Mouse (Mus musculus): ENCODE measurements around the gene Dap. TPM values are rescaled to one million over a fixed set of nuclear protein-coding genes. Genes with fewer than 3 reads are reported as not detected.

Gene Dap
- polyA plus RNA-seq, 2 experiments, result 90.1 to 116 TPM

DNA sequence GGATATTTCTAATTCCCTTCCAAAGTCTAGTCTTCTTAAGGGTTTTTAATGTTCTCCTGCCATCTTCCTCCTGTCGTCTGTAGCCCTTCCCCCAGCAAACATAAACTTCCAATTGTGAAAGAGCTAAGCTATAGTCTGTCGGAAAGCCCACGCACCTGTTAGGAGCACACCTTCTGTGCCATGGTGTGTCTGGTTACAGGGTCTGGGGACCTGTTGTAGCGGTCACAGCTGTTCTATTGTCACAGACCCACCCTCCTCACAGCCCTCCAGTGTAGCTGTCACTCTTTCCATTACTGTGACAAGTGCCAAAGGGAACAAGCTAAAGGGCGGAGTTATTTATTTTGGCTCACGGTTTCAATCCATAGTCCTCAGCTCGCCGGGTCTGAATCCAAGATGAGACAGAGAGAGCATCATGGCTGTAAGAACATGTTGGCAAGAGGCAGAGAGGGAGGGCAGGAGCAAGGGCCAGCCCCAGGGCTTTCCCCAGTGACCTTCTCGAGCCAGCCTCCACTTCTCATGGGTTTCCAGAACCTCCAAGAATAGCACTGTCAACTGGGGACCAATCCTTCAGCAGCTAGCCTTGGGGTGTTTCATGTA is 30.9 kb downstream of the Dap start:
- DNase-seq (ENCODE audit: low spot score) (no peak), ATAC-seq (ENCODE audit: low FRiP score, low read depth) (no peak)
- WGBS, result 88% methylated on average over 9 of the region's 9 CpGs

DNA sequence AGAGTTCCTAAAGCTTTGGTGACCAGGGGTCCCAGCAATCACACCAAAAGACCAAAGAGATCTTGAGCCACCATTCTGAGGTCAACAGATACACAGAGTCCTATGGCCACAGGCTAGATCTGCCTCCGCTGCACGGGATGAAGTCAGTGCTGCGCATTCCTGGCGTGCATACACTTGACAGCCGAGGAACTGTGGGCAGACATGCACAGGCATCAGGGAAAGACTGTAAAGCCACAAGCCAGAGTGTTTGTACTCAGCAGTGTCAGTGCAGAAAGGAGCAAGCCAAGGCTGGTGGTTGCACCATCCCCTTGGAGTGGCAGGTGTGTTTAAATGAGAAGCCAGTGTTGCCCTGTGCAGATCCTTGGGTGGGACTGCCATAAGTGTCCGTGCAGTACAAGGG is 31.6 kb downstream of the Dap start:
- Histone ChIP-seq H3K4me1 (ENCODE audit: control insufficient read depth, insufficient read depth, low read length) (peaks cover 10% of the 10 kb centered on the region; the same call in 1 of the 2 replicates), H3K27ac (replicated peaks; ENCODE audit: low read depth, low read length) (no peak overlapping the region), H3K4me2 (replicated peaks; ENCODE audit: low read depth, low read length, severe bottlenecking) (no peak overlapping the region), H3K4me3 (replicated peaks; ENCODE audit: low read length) (no peak overlapping the region), H3K9ac (ENCODE audit: low read depth, low read length, severe bottlenecking) (no peak overlapping the region), H3K9me3 (ENCODE audit: control insufficient read depth, low read length) (no peaks in the 10 kb centered on the region), H3K36me3 (ENCODE audit: control insufficient read depth, insufficient read depth, low read length) (no peaks in the 10 kb centered on the region), H3K27me3 (ENCODE audit: control insufficient read depth, insufficient read depth, low read length) (no peaks in the 10 kb centered on the region)
- ATAC-seq (ENCODE audit: low FRiP score, low read depth) (no peak), DNase-seq (ENCODE audit: low spot score) (no peak)
- no peak for TF ChIP-seq POLR2A (IDR thresholded peaks at IDR 0.05; ENCODE audit: borderline replicate concordance, extremely low read depth, insufficient read depth, insufficient read length)
- WGBS, result 79% methylated on average over 6 of the region's 6 CpGs

More for the DNA sequence above, 30.9 kb downstream of the Dap start:
- Histone ChIP-seq H3K27ac (replicated peaks; ENCODE audit: low read depth, low read length) (no peak overlapping the region), H3K9ac (ENCODE audit: low read depth, low read length, severe bottlenecking) (no peak overlapping the region), H3K4me3 (replicated peaks; ENCODE audit: low read length) (no peak overlapping the region), H3K27me3 (ENCODE audit: control insufficient read depth, insufficient read depth, low read length) (no peaks in the 10 kb centered on the region), H3K4me2 (replicated peaks; ENCODE audit: low read depth, low read length, severe bottlenecking) (no peak overlapping the region), H3K9me3 (ENCODE audit: control insufficient read depth, low read length) (no peaks in the 10 kb centered on the region), H3K36me3 (ENCODE audit: control insufficient read depth, insufficient read depth, low read length) (no peaks in the 10 kb centered on the region), H3K4me1 (ENCODE audit: control insufficient read depth, insufficient read depth, low read length) (peaks cover 17% of the 10 kb centered on the region)
- TF ChIP-seq POLR2A (IDR thresholded peaks at IDR 0.05; ENCODE audit: borderline replicate concordance, extremely low read depth, insufficient read depth, insufficient read length), result no peak

DNA sequence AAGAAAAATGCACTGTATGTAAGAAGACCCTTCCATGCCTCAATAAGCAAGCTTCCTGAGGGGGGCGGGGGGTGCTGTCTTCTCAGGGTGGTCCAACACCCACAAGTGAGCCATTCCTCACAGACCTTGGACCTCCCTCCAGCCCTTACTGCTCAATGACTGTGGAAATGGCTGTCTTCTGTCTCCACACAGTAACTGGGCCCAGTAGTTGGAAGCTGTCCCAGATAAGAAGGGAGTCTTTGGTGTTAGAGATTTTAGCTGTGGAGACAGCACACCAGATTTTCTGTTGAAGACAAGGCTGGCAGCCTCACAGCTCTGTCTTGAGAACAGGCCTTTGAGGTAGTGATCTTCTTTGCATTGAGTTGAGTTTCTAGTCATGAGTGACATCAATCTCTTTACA is 33.2 kb downstream of the Dap start:
- no peaks in the 10 kb centered on the region for H3K36me3 ChIP-seq (ENCODE audit: control insufficient read depth, insufficient read depth, low read length)
- no peak overlapping the region for H3K4me3 ChIP-seq (replicated peaks; ENCODE audit: low read length)
- 80% methylated on average over 1 of the region's 1 CpGs for WGBS
- no peaks in the 10 kb centered on the region for H3K27me3 ChIP-seq (ENCODE audit: control insufficient read depth, insufficient read depth, low read length)
- peaks cover 6% of the 10 kb centered on the region; the same call in 1 of the 2 replicates for H3K4me1 ChIP-seq (ENCODE audit: control insufficient read depth, insufficient read depth, low read length)
- no peak overlapping the region for H3K4me2 ChIP-seq (replicated peaks; ENCODE audit: low read depth, low read length, severe bottlenecking)
- no peak overlapping the region for H3K9ac ChIP-seq (ENCODE audit: low read depth, low read length, severe bottlenecking)
- DNase-seq (ENCODE audit: low spot score), result no peak
- no peak overlapping the region for H3K27ac ChIP-seq (replicated peaks; ENCODE audit: low read depth, low read length)
- no peak for TF ChIP-seq POLR2A (IDR thresholded peaks at IDR 0.05; ENCODE audit: borderline replicate concordance, extremely low read depth, insufficient read depth, insufficient read length)
- H3K9me3 ChIP-seq (ENCODE audit: control insufficient read depth, low read length), result no peaks in the 10 kb centered on the region
- ATAC-seq (ENCODE audit: low FRiP score, low read depth), result no peak

DNA sequence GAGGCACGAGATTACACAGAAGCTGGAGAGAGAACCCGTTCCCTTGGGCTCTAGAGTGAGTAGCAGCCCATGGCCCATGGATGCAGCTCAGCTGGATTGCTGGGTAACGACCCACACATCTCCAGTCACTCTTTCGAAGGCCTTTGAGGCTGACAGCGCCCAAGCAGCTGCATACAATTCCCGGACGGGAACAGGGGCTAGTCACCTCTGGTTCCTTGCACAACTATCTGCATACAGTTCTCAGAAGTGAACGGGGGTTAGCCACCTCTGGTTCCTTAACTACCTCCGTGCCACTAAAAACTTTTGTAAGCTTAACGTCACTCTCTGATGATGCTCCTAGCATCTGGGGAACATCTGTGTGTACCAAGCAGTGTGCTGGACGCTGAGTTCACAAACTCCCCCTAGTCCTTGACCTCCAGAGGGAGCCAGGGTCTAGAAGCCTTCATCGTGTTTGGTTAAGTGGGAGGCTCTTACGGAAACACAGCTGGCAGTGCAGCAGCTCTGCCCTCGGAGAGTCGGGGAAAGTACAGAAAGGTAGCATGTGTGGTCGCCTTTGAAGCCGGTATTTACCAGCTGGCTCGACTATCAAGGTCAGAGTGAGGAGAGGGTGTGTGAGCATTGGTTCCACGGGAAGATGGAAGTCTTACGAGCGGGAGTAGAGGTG is 34.0 kb downstream of the Dap start:
- no peak overlapping the region for H3K4me3 ChIP-seq (replicated peaks; ENCODE audit: low read length)
- ATAC-seq (ENCODE audit: low FRiP score, low read depth), result no peak
- H3K4me1 ChIP-seq (ENCODE audit: control insufficient read depth, insufficient read depth, low read length), result peaks cover 6% of the 10 kb centered on the region; the same call in 1 of the 2 replicates
- 41% methylated on average over 21 of the region's 21 CpGs for WGBS
- no peak for DNase-seq (ENCODE audit: low spot score)
- H3K36me3 ChIP-seq (ENCODE audit: control insufficient read depth, insufficient read depth, low read length), result no peaks in the 10 kb centered on the region
- H3K9ac ChIP-seq (ENCODE audit: low read depth, low read length, severe bottlenecking), result no peak overlapping the region
- no peaks in the 10 kb centered on the region for H3K27me3 ChIP-seq (ENCODE audit: control insufficient read depth, insufficient read depth, low read length)
- no peaks in the 10 kb centered on the region for H3K9me3 ChIP-seq (ENCODE audit: control insufficient read depth, low read length)
- H3K27ac ChIP-seq (replicated peaks; ENCODE audit: low read depth, low read length), result no peak overlapping the region
- no peak overlapping the region for H3K4me2 ChIP-seq (replicated peaks; ENCODE audit: low read depth, low read length, severe bottlenecking)
- TF ChIP-seq POLR2A (IDR thresholded peaks at IDR 0.05; ENCODE audit: borderline replicate concordance, extremely low read depth, insufficient read depth, insufficient read length), result no peak

DNA sequence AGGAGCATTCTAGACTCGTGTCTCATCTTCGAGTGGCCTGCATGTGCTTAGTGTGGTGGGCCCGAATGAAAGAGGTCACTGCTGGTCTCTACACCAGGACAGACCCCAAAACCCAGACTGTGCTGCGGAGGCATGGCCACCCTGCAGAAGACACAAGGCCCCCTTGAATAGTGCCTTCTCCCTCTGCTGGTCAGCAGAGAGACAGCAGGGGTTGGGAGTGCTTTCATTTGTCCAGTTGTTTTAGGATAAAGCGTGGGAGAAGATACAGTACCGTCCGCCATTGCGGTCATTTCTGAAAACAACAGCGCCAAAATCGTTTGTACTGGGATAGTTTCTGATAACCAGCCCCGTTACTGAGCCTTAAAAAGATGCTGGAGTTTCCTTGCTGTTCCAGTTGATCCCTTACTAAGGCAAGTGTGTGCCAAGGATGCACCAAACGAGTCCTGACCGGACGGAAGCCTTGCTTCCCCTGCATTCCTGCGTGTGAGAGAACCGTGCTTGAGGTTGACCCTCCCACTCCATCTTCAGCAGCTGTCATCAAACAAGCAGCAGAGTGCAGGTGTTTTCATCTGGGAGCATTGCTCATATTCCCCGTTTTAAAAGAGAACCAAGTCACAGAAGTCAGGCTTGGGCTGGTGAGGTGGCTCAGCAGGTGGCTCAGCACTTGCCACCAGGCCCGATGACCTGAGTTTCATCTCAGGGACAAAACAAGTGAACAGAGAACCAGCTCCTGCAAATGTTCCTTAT is 34.8 kb downstream of the Dap start:
- ATAC-seq (ENCODE audit: low FRiP score, low read depth) (no peak), DNase-seq (ENCODE audit: low spot score) (no peak)

More for the DNA sequence above, 34.8 kb downstream of the Dap start:
- Histone ChIP-seq H3K36me3 (ENCODE audit: control insufficient read depth, insufficient read depth, low read length) (no peaks in the 10 kb centered on the region), H3K4me1 (ENCODE audit: control insufficient read depth, insufficient read depth, low read length) (peaks cover 6% of the 10 kb centered on the region; the same call in 1 of the 2 replicates), H3K4me2 (replicated peaks; ENCODE audit: low read depth, low read length, severe bottlenecking) (no peak overlapping the region), H3K9me3 (ENCODE audit: control insufficient read depth, low read length) (no peaks in the 10 kb centered on the region), H3K27ac (replicated peaks; ENCODE audit: low read depth, low read length) (no peak overlapping the region), H3K9ac (ENCODE audit: low read depth, low read length, severe bottlenecking) (no peak overlapping the region), H3K27me3 (ENCODE audit: control insufficient read depth, insufficient read depth, low read length) (no peaks in the 10 kb centered on the region), H3K4me3 (replicated peaks; ENCODE audit: low read length) (no peak overlapping the region)
- no peak for TF ChIP-seq POLR2A (IDR thresholded peaks at IDR 0.05; ENCODE audit: borderline replicate concordance, extremely low read depth, insufficient read depth, insufficient read length)
- WGBS, result 75% methylated on average over 18 of the region's 18 CpGs
